Mouse (Mus musculus): ENCODE data around the gene Kcnh5. TPM values are rescaled to one million over a fixed set of nuclear protein-coding genes. Genes with fewer than 3 reads are reported as not detected.

Gene Kcnh5
- polyA plus RNA-seq (2014; fragmentation: Nextera tagmentation; extraction: Ambion mirVana), result 0.84 and 0.88 TPM in 2 replicates

DNA sequence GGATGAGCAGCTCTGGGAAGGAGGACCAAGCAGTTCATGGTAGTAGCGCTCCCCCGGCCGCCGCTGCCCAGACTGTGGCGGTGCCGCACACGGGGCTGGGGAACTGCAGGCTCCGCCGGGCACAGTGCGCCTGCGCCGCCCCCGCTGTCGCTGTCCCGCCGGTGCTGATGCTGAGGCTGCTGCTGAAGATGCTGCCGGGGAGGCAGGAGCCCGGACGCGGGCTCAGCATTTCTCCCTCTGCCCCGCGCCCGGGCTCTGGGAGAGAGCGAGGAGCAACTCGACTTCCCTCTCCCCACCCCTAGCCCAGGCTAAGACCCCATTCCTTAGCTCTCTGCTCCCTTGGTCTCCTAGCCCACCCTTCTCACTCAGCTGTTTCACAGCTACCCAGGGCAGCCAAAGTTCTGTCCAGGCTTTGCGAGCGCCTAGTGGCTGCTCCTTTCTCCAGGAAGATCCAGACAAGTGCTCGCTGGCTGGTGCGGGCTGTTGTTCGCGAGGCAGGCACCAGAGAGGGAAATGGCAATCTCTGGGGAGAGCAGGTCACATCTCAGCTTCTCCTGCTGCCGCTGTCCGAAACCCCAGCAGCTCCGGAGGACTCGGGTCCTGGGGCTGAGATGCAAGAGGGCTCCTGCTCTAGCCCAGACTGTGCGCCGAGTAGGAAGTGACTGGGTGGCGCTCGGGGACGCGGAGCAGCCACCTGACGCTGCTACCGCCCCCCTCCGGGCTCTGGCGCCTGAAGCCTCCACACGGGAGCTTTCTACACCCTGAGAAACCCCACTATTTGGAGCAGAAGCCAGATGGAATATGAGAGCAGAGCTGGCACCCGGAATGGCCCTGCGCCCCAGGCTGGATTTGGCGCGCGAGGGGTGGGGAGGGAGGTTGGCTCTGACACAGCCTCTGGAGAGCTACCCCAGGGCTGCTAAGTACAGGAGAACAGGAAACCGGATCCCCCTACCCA lies at the start of gene Kcnh5:
TSS of gene Kcnh5 (minus strand) at position 642 of the 955 bp plus-strand sequence.
- Histone ChIP-seq H3K4me2 (ENCODE audit: low read depth, low read length, severe bottlenecking) (peak within 1 kb of the TSS; percentile 95), H3K27me3 (ENCODE audit: control insufficient read depth, insufficient read depth, low read length) (peaks cover 2% of the 10 kb centered on the region), H3K36me3 (ENCODE audit: control insufficient read depth, insufficient read depth, low read length) (no peaks in the 10 kb centered on the region), H3K9me3 (ENCODE audit: control insufficient read depth, low read length) (no peaks in the 10 kb centered on the region), H3K9ac (ENCODE audit: low read length) (peak within 1 kb of the TSS; percentile 66), H3K4me3 (ENCODE audit: low read depth, low read length) (peak within 1 kb of the TSS; percentile 59), H3K4me1 (replicated peaks; ENCODE audit: control insufficient read depth, insufficient read depth, low read length) (peaks cover 5% of the 10 kb centered on the region; the same call in 1 of the 2 replicates), H3K27ac (ENCODE audit: low read depth, low read length) (peak within 1 kb of the TSS; percentile 71)
- under 1% methylated on average over 50 of the region's 52 CpGs for WGBS
- DNase-seq (ENCODE audit: low spot score) (peak; percentile 90), ATAC-seq (replicated peaks; ENCODE audit: low FRiP score) (peak; percentile 96)

DNA sequence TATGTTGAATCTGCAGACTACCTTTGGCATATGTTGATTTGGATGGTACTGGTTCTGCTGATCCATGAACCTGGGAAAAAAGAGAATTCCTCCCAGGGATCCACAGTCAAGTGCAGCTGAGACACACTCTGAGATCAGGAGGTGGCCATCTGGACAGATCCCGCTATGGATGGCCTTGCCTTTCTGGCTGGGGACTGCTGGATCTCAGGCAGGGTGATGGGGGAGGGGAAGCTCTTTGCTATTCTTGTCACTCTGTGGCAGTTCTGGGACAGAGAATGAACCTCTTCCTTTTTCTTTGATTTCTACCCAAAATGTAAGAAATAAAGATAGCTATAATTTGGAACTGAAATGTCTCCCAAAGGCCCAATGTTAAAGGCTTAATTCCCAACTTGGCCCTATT lies 46.8 kb upstream of the Kcnh5 start:
- Histone ChIP-seq H3K9me3 (ENCODE audit: control insufficient read depth, low read length) (no peaks in the 10 kb centered on the region), H3K36me3 (ENCODE audit: control insufficient read depth, insufficient read depth, low read length) (no peaks in the 10 kb centered on the region), H3K4me3 (ENCODE audit: low read depth, low read length) (no peak overlapping the region), H3K9ac (ENCODE audit: low read length) (no peak overlapping the region), H3K27ac (ENCODE audit: low read depth, low read length) (no peak overlapping the region), H3K4me2 (ENCODE audit: low read depth, low read length, severe bottlenecking) (no peak overlapping the region), H3K27me3 (ENCODE audit: control insufficient read depth, insufficient read depth, low read length) (no peaks in the 10 kb centered on the region), H3K4me1 (replicated peaks; ENCODE audit: control insufficient read depth, insufficient read depth, low read length) (no peaks in the 10 kb centered on the region)
- 77% methylated on average over 1 of the region's 1 CpGs for WGBS
- ATAC-seq (replicated peaks; ENCODE audit: low FRiP score) (no peak), DNase-seq (ENCODE audit: low spot score) (no peak)

DNA sequence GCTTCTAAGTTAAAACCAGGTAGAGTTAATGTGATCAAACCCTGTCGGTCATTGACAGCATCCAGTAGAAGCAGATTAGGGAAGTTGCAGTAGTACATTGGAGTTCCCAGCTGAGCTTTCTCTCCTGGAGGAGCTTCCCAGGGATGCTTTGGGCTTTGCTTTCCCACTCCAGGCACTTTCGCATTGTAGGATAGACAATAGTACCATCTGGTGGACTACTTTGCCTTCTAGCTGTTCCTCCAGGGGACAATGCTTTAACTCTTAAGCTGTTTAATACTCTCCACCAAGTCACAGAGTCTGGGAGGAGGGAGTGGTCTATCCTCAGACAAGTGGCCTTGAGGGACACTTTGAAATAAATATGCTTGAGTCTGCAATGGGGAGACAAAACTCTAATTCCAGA lies 12.3 kb upstream of the Kcnh5 start:
- no peak for DNase-seq (ENCODE audit: low spot score)
- no peak overlapping the region for H3K9ac ChIP-seq (ENCODE audit: low read length)
- H3K36me3 ChIP-seq (ENCODE audit: control insufficient read depth, insufficient read depth, low read length), result no peaks in the 10 kb centered on the region
- H3K4me2 ChIP-seq (ENCODE audit: low read depth, low read length, severe bottlenecking), result no peak overlapping the region
- no peak for ATAC-seq (replicated peaks; ENCODE audit: low FRiP score)
- no peak overlapping the region for H3K27ac ChIP-seq (ENCODE audit: low read depth, low read length)
- H3K4me3 ChIP-seq (ENCODE audit: low read depth, low read length), result no peak overlapping the region
- no peaks in the 10 kb centered on the region for H3K27me3 ChIP-seq (ENCODE audit: control insufficient read depth, insufficient read depth, low read length)
- no peaks in the 10 kb centered on the region for H3K9me3 ChIP-seq (ENCODE audit: control insufficient read depth, low read length)
- 62% methylated on average over 2 of the region's 2 CpGs for WGBS
- H3K4me1 ChIP-seq (replicated peaks; ENCODE audit: control insufficient read depth, insufficient read depth, low read length), result no peaks in the 10 kb centered on the region

DNA sequence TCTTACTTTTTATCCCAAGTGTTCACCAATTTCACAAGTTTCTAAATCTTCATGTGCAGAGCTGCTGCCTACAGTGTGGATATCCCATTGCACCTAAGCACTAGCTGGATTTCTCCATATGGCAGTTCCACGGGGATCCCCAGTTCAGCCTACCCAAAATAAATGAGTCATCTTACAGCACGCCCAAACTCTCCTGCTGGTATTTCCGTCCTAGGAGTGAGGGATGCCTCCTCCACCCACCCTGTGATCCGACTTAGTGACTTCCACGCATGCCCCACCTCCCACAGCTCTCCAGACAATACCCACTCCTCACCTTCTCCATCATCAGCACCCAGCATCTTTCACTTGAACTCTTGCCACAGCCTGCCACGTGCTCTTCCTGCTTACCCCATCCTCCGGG lies 5.5 kb upstream of the Kcnh5 start:
- ATAC-seq (replicated peaks; ENCODE audit: low FRiP score) (no peak), DNase-seq (ENCODE audit: low spot score) (no peak)
- Histone ChIP-seq H3K9me3 (ENCODE audit: control insufficient read depth, low read length) (no peaks in the 10 kb centered on the region), H3K4me1 (replicated peaks; ENCODE audit: control insufficient read depth, insufficient read depth, low read length) (peaks cover 4% of the 10 kb centered on the region; the same call in 1 of the 2 replicates), H3K27me3 (ENCODE audit: control insufficient read depth, insufficient read depth, low read length) (no peaks in the 10 kb centered on the region), H3K4me2 (ENCODE audit: low read depth, low read length, severe bottlenecking) (no peak overlapping the region), H3K9ac (ENCODE audit: low read length) (no peak overlapping the region), H3K36me3 (ENCODE audit: control insufficient read depth, insufficient read depth, low read length) (no peaks in the 10 kb centered on the region), H3K27ac (ENCODE audit: low read depth, low read length) (no peak overlapping the region), H3K4me3 (ENCODE audit: low read depth, low read length) (no peak overlapping the region)
- 84% methylated on average over 7 of the region's 7 CpGs for WGBS

DNA sequence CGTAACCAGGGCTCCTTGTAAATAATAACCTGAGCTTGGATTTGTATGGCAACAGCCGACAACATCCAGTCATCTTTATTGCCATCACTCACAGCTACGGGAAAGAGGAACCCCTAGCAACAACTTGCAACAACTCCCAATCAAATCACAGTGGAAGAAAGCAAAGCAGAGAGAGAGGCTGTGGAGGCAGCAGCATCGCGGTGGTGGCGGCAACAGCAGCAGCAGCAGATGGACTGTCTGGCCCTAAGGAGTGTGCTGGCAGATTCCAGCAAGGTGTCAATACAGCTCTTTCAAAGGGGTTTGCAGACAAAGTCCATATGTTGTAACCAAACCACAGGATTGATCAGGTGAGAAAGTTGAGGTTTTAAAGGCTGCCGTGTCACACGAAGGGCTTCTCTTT lies 2.4 kb upstream of the Kcnh5 start:
- Histone ChIP-seq H3K27me3 (ENCODE audit: control insufficient read depth, insufficient read depth, low read length) (peaks cover 2% of the 10 kb centered on the region), H3K4me3 (ENCODE audit: low read depth, low read length) (no peak overlapping the region), H3K27ac (ENCODE audit: low read depth, low read length) (no peak overlapping the region), H3K9ac (ENCODE audit: low read length) (no peak overlapping the region), H3K4me1 (replicated peaks; ENCODE audit: control insufficient read depth, insufficient read depth, low read length) (peaks cover 5% of the 10 kb centered on the region; the same call in 1 of the 2 replicates), H3K9me3 (ENCODE audit: control insufficient read depth, low read length) (no peaks in the 10 kb centered on the region), H3K4me2 (ENCODE audit: low read depth, low read length, severe bottlenecking) (no peak overlapping the region), H3K36me3 (ENCODE audit: control insufficient read depth, insufficient read depth, low read length) (no peaks in the 10 kb centered on the region)
- DNase-seq (ENCODE audit: low spot score), result peak; percentile 53
- ATAC-seq (replicated peaks; ENCODE audit: low FRiP score), result no peak
- WGBS, result 64% methylated on average over 8 of the region's 8 CpGs

DNA sequence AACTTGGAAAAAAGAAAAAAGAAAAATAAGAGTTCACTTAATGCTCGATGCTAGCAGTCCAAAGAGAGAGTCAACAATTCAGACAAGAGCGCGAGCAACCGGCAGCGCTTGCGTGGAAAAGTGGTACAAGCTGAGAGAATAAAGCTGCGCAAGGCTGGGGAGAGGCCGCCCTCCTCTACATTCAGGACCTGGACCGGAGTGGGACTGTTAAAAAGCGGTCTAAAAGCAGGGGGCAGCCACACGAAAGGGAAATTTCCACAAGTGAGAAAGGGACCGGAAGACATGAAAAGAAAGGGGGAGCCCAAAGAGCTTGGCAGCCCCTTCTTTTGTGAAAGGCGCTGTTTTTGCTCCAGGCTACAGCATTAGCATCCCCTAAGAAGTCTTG lies 506 bp upstream of the Kcnh5 start:
- under 1% methylated on average over 13 of the region's 13 CpGs for WGBS
- ATAC-seq (replicated peaks; ENCODE audit: low FRiP score) (no peak), DNase-seq (ENCODE audit: low spot score) (peak; percentile 55)
- H3K9ac ChIP-seq (ENCODE audit: low read length), result peak overlapping the region; percentile 66
- peaks cover 5% of the 10 kb centered on the region; the same call in 1 of the 2 replicates for H3K4me1 ChIP-seq (replicated peaks; ENCODE audit: control insufficient read depth, insufficient read depth, low read length)
- no peak overlapping the region for H3K27ac ChIP-seq (ENCODE audit: low read depth, low read length)
- no peaks in the 10 kb centered on the region for H3K9me3 ChIP-seq (ENCODE audit: control insufficient read depth, low read length)
- H3K4me2 ChIP-seq (ENCODE audit: low read depth, low read length, severe bottlenecking), result peak overlapping the region; percentile 95
- H3K27me3 ChIP-seq (ENCODE audit: control insufficient read depth, insufficient read depth, low read length), result peaks cover 2% of the 10 kb centered on the region
- H3K36me3 ChIP-seq (ENCODE audit: control insufficient read depth, insufficient read depth, low read length), result no peaks in the 10 kb centered on the region
- H3K4me3 ChIP-seq (ENCODE audit: low read depth, low read length), result peak overlapping the region; percentile 59

DNA sequence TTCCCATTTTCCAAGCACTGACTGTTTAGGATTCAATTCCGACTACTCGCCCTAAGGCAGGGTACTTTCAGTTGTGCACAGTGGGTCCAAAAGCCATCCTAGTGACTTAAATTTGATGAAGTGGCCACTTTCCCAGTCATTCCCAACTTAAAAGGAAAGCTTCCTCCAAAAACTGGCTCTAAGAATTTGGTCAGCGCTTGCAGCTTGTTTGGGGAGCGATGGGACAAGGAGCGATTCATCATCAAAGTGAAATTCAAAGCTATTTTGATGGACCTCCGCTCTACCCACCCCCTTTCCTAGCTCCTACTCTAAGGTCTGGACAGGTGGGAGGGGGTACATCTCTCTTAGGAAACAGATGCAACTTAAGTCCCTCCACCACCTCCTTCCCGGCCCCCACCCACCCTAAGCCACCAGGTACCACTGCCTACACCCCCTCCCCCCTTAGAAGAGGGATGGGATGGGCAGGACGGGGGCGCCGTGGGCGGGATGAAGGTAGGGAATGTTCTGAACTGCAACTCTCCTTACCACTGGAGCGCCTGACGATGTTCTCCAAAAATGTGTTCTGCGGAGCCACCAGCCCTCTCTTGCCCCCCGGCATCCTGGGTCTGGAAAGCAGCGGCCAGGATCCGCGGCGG lies 1.1 kb downstream of the Kcnh5 start:
- H3K27me3 ChIP-seq (ENCODE audit: control insufficient read depth, insufficient read depth, low read length), result peaks cover 2% of the 10 kb centered on the region
- no peaks in the 10 kb centered on the region for H3K36me3 ChIP-seq (ENCODE audit: control insufficient read depth, insufficient read depth, low read length)
- H3K4me3 ChIP-seq (ENCODE audit: low read depth, low read length), result peak overlapping the region; percentile 59
- H3K4me2 ChIP-seq (ENCODE audit: low read depth, low read length, severe bottlenecking), result peak overlapping the region; percentile 95
- peaks cover 5% of the 10 kb centered on the region; the same call in 1 of the 2 replicates for H3K4me1 ChIP-seq (replicated peaks; ENCODE audit: control insufficient read depth, insufficient read depth, low read length)
- H3K9me3 ChIP-seq (ENCODE audit: control insufficient read depth, low read length), result no peaks in the 10 kb centered on the region
- 2% methylated on average over 19 of the region's 19 CpGs for WGBS
- peak overlapping the region; percentile 66 for H3K9ac ChIP-seq (ENCODE audit: low read length)
- DNase-seq (ENCODE audit: low spot score) (no peak), ATAC-seq (replicated peaks; ENCODE audit: low FRiP score) (peak; percentile 42)
- no peak overlapping the region for H3K27ac ChIP-seq (ENCODE audit: low read depth, low read length)

DNA sequence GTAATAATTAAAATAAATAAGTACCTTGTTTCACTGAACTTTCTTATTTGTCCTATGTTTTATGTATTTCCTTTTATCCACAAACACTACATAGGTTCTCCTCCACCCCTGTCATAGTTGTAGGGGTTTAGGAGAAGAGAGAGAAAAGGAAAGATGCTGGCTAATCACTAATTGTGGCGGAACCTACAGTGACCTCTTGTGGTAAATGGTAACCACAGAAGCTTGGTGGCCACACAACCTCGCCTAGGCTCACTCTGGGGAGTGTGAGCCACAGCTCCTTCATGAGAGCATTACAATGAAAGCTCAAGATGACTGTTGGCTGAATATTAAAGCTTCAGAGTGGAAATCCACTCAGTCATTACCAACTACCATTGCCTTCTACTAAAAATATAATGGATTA lies 6.2 kb downstream of the Kcnh5 start:
- DNase-seq (ENCODE audit: low spot score) (no peak), ATAC-seq (replicated peaks; ENCODE audit: low FRiP score) (no peak)
- WGBS, result 28% methylated on average over 2 of the region's 2 CpGs
- Histone ChIP-seq H3K27ac (ENCODE audit: low read depth, low read length) (no peak overlapping the region), H3K4me2 (ENCODE audit: low read depth, low read length, severe bottlenecking) (no peak overlapping the region), H3K9me3 (ENCODE audit: control insufficient read depth, low read length) (no peaks in the 10 kb centered on the region), H3K27me3 (ENCODE audit: control insufficient read depth, insufficient read depth, low read length) (no peaks in the 10 kb centered on the region; the same call in 1 of the 2 replicates), H3K4me3 (ENCODE audit: low read depth, low read length) (no peak overlapping the region), H3K9ac (ENCODE audit: low read length) (no peak overlapping the region), H3K4me1 (replicated peaks; ENCODE audit: control insufficient read depth, insufficient read depth, low read length) (no peaks in the 10 kb centered on the region), H3K36me3 (ENCODE audit: control insufficient read depth, insufficient read depth, low read length) (no peaks in the 10 kb centered on the region)

All from forebrain, embryonic 11.5 days (tissue).